Mouse (Mus musculus) lung, adult 2 months (tissue): ENCODE data around the gene Plekha5. TPM values are rescaled to one million over a fixed set of nuclear protein-coding genes. Genes with fewer than 3 reads are reported as not detected.

Experiments used
- DNase-seq: peaks from one replicate; pipeline ENCODE4 v3.0.0; 2022
- H3K4me1 ChIP-seq: fragments of 200-500 bp; 2 replicates; pipeline ENCODE4 v1.6.1; 2011; ENCODE audit warnings: low read length; ENCODE audit not compliant: control insufficient read depth, insufficient read depth
- H3K4me3 ChIP-seq: fragments of 200-500 bp; replicated peaks from 2 replicates; pipeline ENCODE3; 2011; ENCODE audit warnings: low read depth, mild to moderate bottlenecking, control low read depth, low read length; ENCODE audit errors: extremely low read depth
- CTCF ChIP-seq: fragments of 200-500 bp; IDR thresholded peaks from 2 replicates; pipeline ENCODE4 v1.5.1; 2011; ENCODE audit warnings: mild to moderate bottlenecking, low read length, control low read depth; ENCODE audit not compliant: insufficient read depth
- POLR2A ChIP-seq: fragments of 200-500 bp; IDR thresholded peaks from 2 replicates; pipeline ENCODE4 v1.6.1; 2011; ENCODE audit warnings: low read depth, mild to moderate bottlenecking, control low read depth, low read length, borderline replicate concordance; ENCODE audit errors: extremely low read depth
- WGBS: fragments of 180-500 bp; shearing (Covaris S2); methylation state at CpG from one replicate; pipeline ENCODE4 v1.1.7; 2018; 5-methylcytosine and 5-hydroxymethylcytosine counted together
- polyA plus RNA-seq: library from polyadenylated mRNA; depleted of rRNA; stranded (reverse); fragments of >200 nt; gene quantifications from 2 replicates; pipeline ENCODE4 v1.2.3, GENCODE M21; 2012

Plekha5 gene
- polyA plus RNA-seq, 1 experiment = 24.0 TPM

GRCm38 (mm10) chr6:140452736-140453135, 28.9 kb downstream of the Plekha5 start:
- TF ChIP-seq CTCF = no peak
- DNase-seq = no peak
- 86% methylated on average over 8 of the region's 8 CpGs for WGBS
- Histone ChIP-seq H3K4me3 (no peak overlapping the region), H3K4me1 (no peaks in the 10 kb centered on the region; the same call in 1 of the 2 replicates)

DNA sequence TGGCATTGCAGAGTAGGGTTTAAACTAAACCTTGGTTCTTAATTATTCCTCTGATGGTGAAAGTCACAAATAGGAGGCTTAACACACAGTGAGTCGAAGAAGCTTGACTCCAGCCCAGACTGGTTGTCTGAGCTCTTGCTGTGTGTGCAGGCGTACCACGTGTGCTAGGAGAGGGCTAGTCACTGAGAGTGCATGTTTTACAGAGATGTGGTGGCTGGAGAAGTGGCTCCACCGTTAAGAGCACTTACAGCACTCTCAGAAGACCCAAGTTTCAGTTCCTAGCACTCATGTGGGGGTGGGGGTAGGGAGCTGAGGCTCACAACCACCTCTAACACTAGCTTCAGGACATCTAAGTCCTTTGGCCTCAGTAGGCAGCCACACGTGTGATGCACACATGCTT, 29.6 kb downstream of the Plekha5 start:
- TF ChIP-seq POLR2A (no peak), CTCF (no peak)
- WGBS = 63% methylated on average over 5 of the region's 5 CpGs
- no peak for DNase-seq

DNA sequence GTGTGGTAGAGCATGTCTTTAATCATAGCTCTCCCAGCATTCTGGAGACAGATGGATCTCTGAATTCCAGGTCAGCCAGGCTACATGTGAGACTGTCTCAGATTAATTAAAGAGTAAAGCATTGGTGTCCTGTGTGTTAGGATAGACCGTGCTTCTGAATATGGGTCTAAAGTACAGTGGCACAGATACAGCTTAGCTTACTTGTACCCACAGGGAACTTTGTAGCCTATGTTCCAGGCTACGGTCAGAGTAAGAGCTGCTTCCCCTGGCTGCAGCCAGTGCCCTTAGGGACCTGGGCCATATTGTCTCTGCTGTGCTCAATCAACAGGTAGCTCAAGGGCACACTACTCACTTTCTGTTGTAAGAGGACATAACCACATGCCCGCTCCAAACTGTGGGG, 30.5 kb downstream of the Plekha5 start:
- TF ChIP-seq POLR2A (no peak), CTCF (no peak)
- H3K4me3 ChIP-seq = no peak overlapping the region
- WGBS = 94% methylated on average over 3 of the region's 3 CpGs
- no peaks in the 10 kb centered on the region; the same call in 1 of the 2 replicates for H3K4me1 ChIP-seq
- DNase-seq = no peak

More for the DNA sequence above, 29.6 kb downstream of the Plekha5 start:
- H3K4me1 ChIP-seq = no peaks in the 10 kb centered on the region; the same call in 1 of the 2 replicates
- H3K4me3 ChIP-seq = no peak overlapping the region

GRCm38 (mm10) chr6:140455851-140456250, 32.0 kb downstream of the Plekha5 start:
- 54% methylated on average over 3 of the region's 3 CpGs for WGBS
- no peak for DNase-seq
- TF ChIP-seq POLR2A = no peak
- no peak for TF ChIP-seq CTCF
- Histone ChIP-seq H3K4me1 (no peaks in the 10 kb centered on the region; the same call in 1 of the 2 replicates), H3K4me3 (no peak overlapping the region)

DNA sequence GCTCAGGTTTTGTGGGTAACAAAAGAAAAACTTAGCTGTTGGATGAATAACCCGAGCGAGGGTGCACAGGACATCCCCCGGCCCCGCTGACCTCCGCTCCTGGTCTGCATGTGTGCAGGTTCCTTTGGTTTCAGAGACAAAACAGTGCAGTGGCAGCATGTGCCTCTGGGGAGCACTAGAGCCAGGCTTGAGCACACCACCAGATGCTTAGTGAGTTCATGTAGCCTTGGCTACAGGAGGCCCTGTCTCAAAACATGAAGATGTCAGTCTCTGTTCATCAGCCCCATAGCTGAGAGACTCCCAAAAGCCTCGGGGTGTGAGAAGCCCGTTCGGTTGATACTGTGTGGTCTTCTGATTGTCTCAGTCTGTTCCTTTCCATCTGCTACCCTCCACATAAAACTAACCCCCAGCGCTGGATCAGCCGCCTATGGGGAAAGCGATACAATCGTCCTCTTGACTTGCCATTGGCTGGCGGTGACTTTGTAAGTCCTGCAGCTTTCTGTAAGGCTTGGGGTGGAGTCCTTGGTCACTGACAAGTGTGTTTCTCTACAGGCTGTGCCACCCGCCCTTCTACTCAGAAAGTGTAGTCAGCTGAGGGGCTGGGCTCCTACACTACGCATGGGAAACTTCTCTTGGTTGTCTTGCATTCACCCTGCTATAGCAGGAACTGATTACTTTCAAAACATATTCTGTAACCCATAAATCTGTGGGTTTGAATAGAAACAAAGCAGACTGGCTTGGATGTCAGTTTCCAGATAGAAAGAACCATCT, 32.7 kb downstream of the Plekha5 start:
- DNase-seq = no peak
- TF ChIP-seq CTCF (0 out of 2 replicates have a peak, but pooled peaks have one; percentile 5), POLR2A (no peak)
- Histone ChIP-seq H3K4me1 (no peaks in the 10 kb centered on the region; the same call in 1 of the 2 replicates), H3K4me3 (no peak overlapping the region)
- 88% methylated on average over 15 of the region's 15 CpGs for WGBS

DNA sequence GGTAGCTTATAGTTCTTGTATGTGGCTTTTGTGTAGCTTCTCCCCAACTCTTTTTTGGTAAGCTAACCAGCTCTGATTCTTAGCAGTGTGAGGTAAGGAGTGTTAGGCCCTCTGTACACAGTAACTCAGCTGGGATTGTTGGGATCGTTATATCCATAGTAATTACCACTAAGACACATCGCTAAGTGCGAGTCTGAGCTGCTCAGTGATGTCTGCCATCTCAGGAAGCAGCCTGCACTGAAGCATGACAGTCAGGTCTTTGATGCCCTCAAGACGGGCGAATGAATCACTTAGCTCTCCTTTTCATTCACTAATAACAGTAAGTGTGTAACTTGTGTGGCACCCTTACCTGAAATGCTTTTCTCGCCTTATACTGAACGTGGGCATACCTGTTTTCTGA, 36.5 kb downstream of the Plekha5 start:
- WGBS = 82% methylated on average over 7 of the region's 7 CpGs
- H3K4me1 ChIP-seq = no peaks in the 10 kb centered on the region; the same call in 1 of the 2 replicates
- no peak overlapping the region for H3K4me3 ChIP-seq
- no peak for TF ChIP-seq POLR2A
- DNase-seq = no peak

DNA sequence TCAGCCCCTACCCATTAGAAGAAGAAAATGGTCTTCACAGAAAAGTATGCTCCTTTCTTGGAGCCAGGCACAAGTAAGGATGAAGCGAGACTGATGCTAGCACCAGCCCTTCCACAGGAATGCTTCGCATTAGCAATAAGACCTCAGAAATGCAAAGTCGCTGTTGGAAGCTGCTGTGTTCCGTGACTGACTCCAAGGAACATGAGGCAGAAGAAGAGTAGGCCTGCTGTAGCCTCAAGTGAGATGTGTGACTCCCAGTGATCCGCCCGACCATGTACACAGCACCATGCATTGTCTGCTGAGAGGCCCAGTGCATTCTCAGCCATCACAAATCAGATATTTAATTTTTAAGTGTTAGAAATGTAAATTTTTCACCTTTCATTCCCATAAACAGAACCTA, 41.0 kb downstream of the Plekha5 start:
- WGBS = 91% methylated on average over 6 of the region's 6 CpGs
- TF ChIP-seq POLR2A = no peak
- TF ChIP-seq CTCF = no peak

DNA sequence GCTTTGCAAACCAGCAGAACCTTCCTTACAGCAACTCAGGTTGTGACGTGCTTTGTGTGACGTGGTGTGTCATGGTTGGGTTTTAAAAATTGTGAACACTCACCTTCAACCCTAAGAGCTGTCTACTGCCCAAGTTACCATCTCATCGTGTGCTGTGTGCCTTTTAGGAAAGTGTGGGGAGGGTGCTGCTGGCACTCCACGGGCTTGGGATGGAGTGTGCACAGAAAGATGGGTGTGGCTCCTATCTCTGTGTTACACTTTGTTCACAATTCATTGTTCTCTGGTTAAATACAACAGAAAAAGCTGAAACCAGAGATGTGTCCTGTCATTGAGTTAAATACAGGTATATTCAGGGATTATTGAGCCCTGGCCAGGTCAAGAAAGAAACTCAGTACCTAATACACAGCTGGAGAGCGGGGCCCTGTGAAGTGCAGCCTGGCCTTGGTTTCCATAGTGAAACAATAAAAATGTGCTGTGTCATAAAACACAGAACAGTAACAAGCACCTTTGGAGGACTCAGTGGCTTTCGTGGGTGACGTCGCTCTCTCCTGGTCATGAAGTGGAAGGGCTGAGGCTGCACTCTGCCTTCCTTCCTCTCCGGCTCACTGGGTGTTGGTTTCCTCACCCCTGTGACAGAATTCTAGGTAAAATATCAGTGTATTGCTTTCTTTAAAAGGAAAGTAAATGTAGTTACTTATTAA, 42.2 kb downstream of the Plekha5 start:
- 62% methylated on average over 9 of the region's 9 CpGs for WGBS

More for the DNA sequence above, 41.0 kb downstream of the Plekha5 start:
- H3K4me1 ChIP-seq = no peaks in the 10 kb centered on the region
- no peak overlapping the region for H3K4me3 ChIP-seq
- no peak for DNase-seq

GRCm38 (mm10) chr6:140466841-140467240, 43.0 kb downstream of the Plekha5 start:
- 78% methylated on average over 6 of the region's 6 CpGs for WGBS
- Histone ChIP-seq H3K4me3 (no peak overlapping the region), H3K4me1 (no peaks in the 10 kb centered on the region)
- no peak for TF ChIP-seq POLR2A
- no peak for TF ChIP-seq CTCF
- DNase-seq = no peak

More for the DNA sequence above, 42.2 kb downstream of the Plekha5 start:
- no peak for DNase-seq
- TF ChIP-seq POLR2A = no peak
- TF ChIP-seq CTCF = peak; percentile 34; the same call in 1 of the 2 replicates
- no peak overlapping the region for H3K4me3 ChIP-seq
- H3K4me1 ChIP-seq = no peaks in the 10 kb centered on the region
